Mouse (Mus musculus): Measurements from ENCODE around the gene Prelid3b. TPM values are rescaled to one million over a fixed set of nuclear protein-coding genes. Genes with fewer than 3 reads are reported as not detected.

Prelid3b gene
- polyA plus RNA-seq, 1 experiment, result 87.5 TPM

GRCm38 (mm10) chr2:174443046-174443445 is 29.8 kb downstream of the Prelid3b start:
- H3K4me3 ChIP-seq (replicated peaks; ENCODE audit: insufficient read depth, low read depth, low read length), result no peak overlapping the region
- H3K27ac ChIP-seq (ENCODE audit: insufficient read depth, low read length), result no peak overlapping the region
- H3K27me3 ChIP-seq (ENCODE audit: control insufficient read depth, insufficient read depth, low read length), result no peaks in the 10 kb centered on the region
- WGBS, result 20% methylated on average over 2 of the region's 2 CpGs
- TF ChIP-seq POLR2A (IDR thresholded peaks at IDR 0.05; ENCODE audit: borderline replicate concordance, insufficient read depth, low read length) (no peak), CTCF (IDR thresholded peaks at IDR 0.05; ENCODE audit: borderline replicate concordance, insufficient read depth, low read depth, low read length) (no peak)
- H3K4me1 ChIP-seq (ENCODE audit: control insufficient read depth, insufficient read depth, low read length), result no peaks in the 10 kb centered on the region; the same call in 1 of the 2 replicates
- no peak for DNase-seq

- no peak overlapping the region for H3K4me3 ChIP-seq (replicated peaks; ENCODE audit: insufficient read depth, low read depth, low read length)
- no peak for TF ChIP-seq POLR2A (IDR thresholded peaks at IDR 0.05; ENCODE audit: borderline replicate concordance, insufficient read depth, low read length)
- TF ChIP-seq CTCF (IDR thresholded peaks at IDR 0.05; ENCODE audit: borderline replicate concordance, insufficient read depth, low read depth, low read length), result no peak
- H3K4me1 ChIP-seq (ENCODE audit: control insufficient read depth, insufficient read depth, low read length), result no peaks in the 10 kb centered on the region; the same call in 1 of the 2 replicates
- DNase-seq, result no peak
- H3K27ac ChIP-seq (ENCODE audit: insufficient read depth, low read length), result no peak overlapping the region
- 77% methylated on average over 9 of the region's 9 CpGs for WGBS
- no peaks in the 10 kb centered on the region for H3K27me3 ChIP-seq (ENCODE audit: control insufficient read depth, insufficient read depth, low read length)
Measured at GRCm38 (mm10) chr2:174442460-174442859, 30.4 kb downstream of the Prelid3b start.

GRCm38 (mm10) chr2:174441898-174442297 is 31.0 kb downstream of the Prelid3b start:
- no peak for DNase-seq
- WGBS, result 79% methylated on average over 4 of the region's 4 CpGs

GRCm38 (mm10) chr2:174439961-174440360 is 32.9 kb downstream of the Prelid3b start:
- no peak for TF ChIP-seq CTCF (IDR thresholded peaks at IDR 0.05; ENCODE audit: borderline replicate concordance, insufficient read depth, low read depth, low read length)
- TF ChIP-seq POLR2A (IDR thresholded peaks at IDR 0.05; ENCODE audit: borderline replicate concordance, insufficient read depth, low read length), result no peak
- Histone ChIP-seq H3K4me3 (replicated peaks; ENCODE audit: insufficient read depth, low read depth, low read length) (no peak overlapping the region), H3K27ac (ENCODE audit: insufficient read depth, low read length) (no peak overlapping the region), H3K27me3 (ENCODE audit: control insufficient read depth, insufficient read depth, low read length) (no peaks in the 10 kb centered on the region), H3K4me1 (ENCODE audit: control insufficient read depth, insufficient read depth, low read length) (no peaks in the 10 kb centered on the region; the same call in 1 of the 2 replicates)
- 81% methylated on average over 9 of the region's 9 CpGs for WGBS
- no peak for DNase-seq

More at GRCm38 (mm10) chr2:174441898-174442297, 31.0 kb downstream of the Prelid3b start:
- TF ChIP-seq POLR2A (IDR thresholded peaks at IDR 0.05; ENCODE audit: borderline replicate concordance, insufficient read depth, low read length) (no peak), CTCF (IDR thresholded peaks at IDR 0.05; ENCODE audit: borderline replicate concordance, insufficient read depth, low read depth, low read length) (no peak)
- H3K27me3 ChIP-seq (ENCODE audit: control insufficient read depth, insufficient read depth, low read length), result no peaks in the 10 kb centered on the region
- no peak overlapping the region for H3K27ac ChIP-seq (ENCODE audit: insufficient read depth, low read length)
- no peak overlapping the region for H3K4me3 ChIP-seq (replicated peaks; ENCODE audit: insufficient read depth, low read depth, low read length)
- no peaks in the 10 kb centered on the region; the same call in 1 of the 2 replicates for H3K4me1 ChIP-seq (ENCODE audit: control insufficient read depth, insufficient read depth, low read length)

- no peak for DNase-seq
- TF ChIP-seq POLR2A (IDR thresholded peaks at IDR 0.05; ENCODE audit: borderline replicate concordance, insufficient read depth, low read length), result no peak
- Histone ChIP-seq H3K27me3 (ENCODE audit: control insufficient read depth, insufficient read depth, low read length) (no peaks in the 10 kb centered on the region), H3K4me1 (ENCODE audit: control insufficient read depth, insufficient read depth, low read length) (no peaks in the 10 kb centered on the region; the same call in 1 of the 2 replicates), H3K27ac (ENCODE audit: insufficient read depth, low read length) (no peak overlapping the region), H3K4me3 (replicated peaks; ENCODE audit: insufficient read depth, low read depth, low read length) (no peak overlapping the region)
- 38% methylated on average over 5 of the region's 5 CpGs for WGBS
Measured at GRCm38 (mm10) chr2:174439450-174439838, 33.4 kb downstream of the Prelid3b start.

GRCm38 (mm10) chr2:174438737-174439449 is 34.0 kb downstream of the Prelid3b start, which contains the start of gene Ctsz:
Gene Ctsz, minus strand, starts transcription at chr2:174439039.
- TF ChIP-seq CTCF (IDR thresholded peaks at IDR 0.05; ENCODE audit: borderline replicate concordance, insufficient read depth, low read depth, low read length), result no peak
- peak; percentile 22; the same call in 1 of the 2 replicates for TF ChIP-seq POLR2A (IDR thresholded peaks at IDR 0.05; ENCODE audit: borderline replicate concordance, insufficient read depth, low read length)
- peak; percentile 48 to 58 for DNase-seq
- WGBS, result 1% methylated on average over 38 of the region's 38 CpGs
- peak within 1 kb of the TSS; percentile 89 for H3K4me3 ChIP-seq (replicated peaks; ENCODE audit: insufficient read depth, low read depth, low read length)
- no peak within 1 kb of the TSS; the same call in 1 of the 2 replicates for H3K27ac ChIP-seq (ENCODE audit: insufficient read depth, low read length)
- H3K27me3 ChIP-seq (ENCODE audit: control insufficient read depth, insufficient read depth, low read length), result no peaks in the 10 kb centered on the region
- no peaks in the 10 kb centered on the region; the same call in 1 of the 2 replicates for H3K4me1 ChIP-seq (ENCODE audit: control insufficient read depth, insufficient read depth, low read length)

- TF ChIP-seq CTCF (IDR thresholded peaks at IDR 0.05; ENCODE audit: borderline replicate concordance, insufficient read depth, low read depth, low read length) (no peak), POLR2A (IDR thresholded peaks at IDR 0.05; ENCODE audit: borderline replicate concordance, insufficient read depth, low read length) (no peak)
- no peak overlapping the region for H3K27ac ChIP-seq (ENCODE audit: insufficient read depth, low read length)
- no peak for DNase-seq
- 63% methylated on average over 11 of the region's 11 CpGs for WGBS
- H3K4me3 ChIP-seq (replicated peaks; ENCODE audit: insufficient read depth, low read depth, low read length), result peak overlapping the region; percentile 89
- H3K27me3 ChIP-seq (ENCODE audit: control insufficient read depth, insufficient read depth, low read length), result no peaks in the 10 kb centered on the region
- no peaks in the 10 kb centered on the region; the same call in 1 of the 2 replicates for H3K4me1 ChIP-seq (ENCODE audit: control insufficient read depth, insufficient read depth, low read length)
Measured at GRCm38 (mm10) chr2:174438181-174438580, 34.7 kb downstream of the Prelid3b start.

- DNase-seq, result no peak
- TF ChIP-seq CTCF (IDR thresholded peaks at IDR 0.05; ENCODE audit: borderline replicate concordance, insufficient read depth, low read depth, low read length), result no peak
- no peak for TF ChIP-seq POLR2A (IDR thresholded peaks at IDR 0.05; ENCODE audit: borderline replicate concordance, insufficient read depth, low read length)
- Histone ChIP-seq H3K4me1 (ENCODE audit: control insufficient read depth, insufficient read depth, low read length) (no peaks in the 10 kb centered on the region; the same call in 1 of the 2 replicates), H3K27me3 (ENCODE audit: control insufficient read depth, insufficient read depth, low read length) (no peaks in the 10 kb centered on the region), H3K4me3 (replicated peaks; ENCODE audit: insufficient read depth, low read depth, low read length) (no peak overlapping the region), H3K27ac (ENCODE audit: insufficient read depth, low read length) (no peak overlapping the region)
- WGBS, result 96% methylated on average over 4 of the region's 4 CpGs
Measured at GRCm38 (mm10) chr2:174437697-174437982, 35.2 kb downstream of the Prelid3b start.
